Mouse (Mus musculus) ovary, postnatal 36 days (tissue): ENCODE measurements at regions not wholly inside any gene's neighbourhood (a gene's known extent, or its start where the extent isn't known, plus 50 kb on each side); places are given as distances from the start of the nearest gene placed in this dataset.

Source experiments
- DNase-seq: peaks from one replicate; pipeline ENCODE4 v3.0.0; 2022; ENCODE audit warnings: low spot score, mixed read lengths

DNA sequence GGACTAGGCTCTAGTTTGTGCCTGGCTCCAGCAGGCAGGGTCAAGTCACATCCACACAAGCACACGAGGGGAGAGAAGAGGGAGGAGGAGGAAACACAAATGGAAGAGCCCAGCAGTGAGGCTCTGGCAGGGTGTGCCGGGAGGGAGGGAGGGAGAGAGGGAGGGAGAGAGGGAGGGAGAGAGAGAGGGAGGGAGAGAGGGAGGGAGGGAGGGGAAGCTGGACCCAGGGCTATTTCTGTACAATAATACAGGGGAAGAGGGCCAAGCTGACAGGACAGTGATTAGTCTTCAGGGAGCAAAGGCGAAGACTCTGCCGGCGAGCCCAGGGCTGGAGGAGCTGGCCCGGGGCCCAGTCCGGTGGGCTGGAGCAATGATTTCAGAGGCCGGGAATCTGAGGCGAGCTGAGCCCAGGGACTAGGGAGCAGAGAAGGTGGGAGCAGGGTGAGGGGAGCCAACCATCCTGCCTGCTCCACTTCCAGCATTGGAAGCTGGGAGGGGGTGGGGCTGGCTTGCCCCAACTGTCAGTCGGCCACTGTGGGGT is 155.6 kb downstream of the Efnb1 start:
- DNase-seq: peak; percentile 42

DNA sequence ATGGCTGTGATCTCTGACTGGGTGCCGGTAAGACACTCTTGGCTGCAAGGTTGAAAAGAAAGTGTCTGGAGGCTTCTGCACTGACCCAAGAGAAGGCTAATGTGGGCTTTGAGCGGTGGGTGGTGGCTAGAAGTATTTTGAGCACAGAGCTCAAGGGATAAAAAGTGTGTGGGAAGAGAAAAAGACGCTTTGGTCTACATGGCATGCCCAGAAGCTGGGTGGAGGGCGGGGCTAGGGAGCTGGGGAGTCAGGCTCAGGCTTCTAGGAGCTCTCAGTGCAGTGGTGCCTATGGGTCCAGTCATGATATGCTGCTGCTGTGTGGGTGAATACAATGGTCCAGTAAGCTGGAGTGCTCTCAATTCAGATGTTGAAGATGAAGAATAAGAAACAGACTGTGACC is 152.1 kb downstream of the Efnb1 start:
- no peak for DNase-seq

GRCm38 (mm10) chrX:99286876-99287275 is 150.9 kb downstream of the Efnb1 start:
- DNase-seq: no peak

DNA sequence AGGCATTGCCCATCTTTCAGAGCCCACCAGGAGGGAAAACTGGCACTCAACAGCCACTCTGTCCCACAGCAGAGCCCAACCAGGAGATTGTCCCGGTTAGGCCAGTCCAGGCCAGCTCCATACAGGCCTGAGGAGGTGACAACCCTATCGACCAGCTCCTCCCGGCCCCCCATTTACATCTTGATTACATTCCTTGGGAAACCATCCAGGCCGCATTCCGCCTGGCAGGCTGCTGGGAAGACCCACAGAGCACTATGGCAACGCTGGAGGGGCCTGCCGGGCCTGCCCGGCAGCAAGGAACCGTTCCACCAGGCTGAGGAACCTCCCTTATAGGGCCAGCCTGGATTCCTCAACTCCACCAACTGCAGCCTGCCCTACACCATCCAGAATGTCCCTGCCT is 149.7 kb downstream of the Efnb1 start:
- peak; percentile 61 for DNase-seq

DNA sequence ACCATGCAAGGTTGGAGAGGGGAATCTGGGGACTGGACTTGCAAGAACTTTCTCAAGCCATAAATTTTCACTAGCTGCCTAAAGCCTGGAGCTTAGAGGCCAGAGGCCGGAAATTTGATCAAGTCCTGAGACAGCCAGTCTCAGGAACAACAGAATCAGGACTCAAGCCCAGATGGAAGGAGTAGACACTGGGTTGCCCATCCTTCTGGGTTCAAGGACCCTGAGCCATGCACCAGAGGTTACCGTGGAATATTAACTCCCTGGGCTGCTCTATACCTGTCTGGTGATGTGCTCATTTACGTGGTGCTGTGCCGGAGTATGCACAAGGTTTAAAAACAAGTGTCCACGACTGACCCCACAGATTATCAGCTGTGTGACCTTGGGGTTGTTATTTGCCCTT is 145.1 kb downstream of the Efnb1 start:
- DNase-seq: no peak

GRCm38 (mm10) chrX:99280543-99280942 is 144.6 kb downstream of the Efnb1 start:
- no peak for DNase-seq

DNA sequence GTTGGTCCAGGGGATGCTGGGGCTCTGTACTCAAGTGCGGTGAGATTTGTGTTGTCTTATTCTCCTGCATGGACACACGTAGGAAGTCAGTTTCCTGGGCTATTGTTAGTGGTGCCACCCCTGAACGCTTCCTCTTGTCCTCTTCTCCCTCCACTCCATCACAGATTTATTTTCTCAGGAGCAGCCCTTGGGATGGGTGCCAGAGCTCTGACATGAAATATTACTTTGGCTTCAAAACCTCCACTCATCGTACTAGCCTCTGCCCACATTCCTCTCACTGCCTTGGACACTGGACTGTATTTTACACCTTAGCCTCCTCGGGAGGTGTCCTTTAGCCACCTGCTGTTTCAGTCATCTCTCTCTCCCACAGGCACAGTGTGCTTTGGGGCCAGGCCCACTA is 139.6 kb downstream of the Efnb1 start:
- no peak for DNase-seq

- DNase-seq: no peak
Measured at GRCm38 (mm10) chrX:99271908-99272307, 136.0 kb downstream of the Efnb1 start.

GRCm38 (mm10) chrX:99249038-99249607 is 113.2 kb downstream of the Efnb1 start:
- DNase-seq: no peak

GRCm38 (mm10) chrX:99248181-99248580 is 112.3 kb downstream of the Efnb1 start:
- DNase-seq: no peak

DNA sequence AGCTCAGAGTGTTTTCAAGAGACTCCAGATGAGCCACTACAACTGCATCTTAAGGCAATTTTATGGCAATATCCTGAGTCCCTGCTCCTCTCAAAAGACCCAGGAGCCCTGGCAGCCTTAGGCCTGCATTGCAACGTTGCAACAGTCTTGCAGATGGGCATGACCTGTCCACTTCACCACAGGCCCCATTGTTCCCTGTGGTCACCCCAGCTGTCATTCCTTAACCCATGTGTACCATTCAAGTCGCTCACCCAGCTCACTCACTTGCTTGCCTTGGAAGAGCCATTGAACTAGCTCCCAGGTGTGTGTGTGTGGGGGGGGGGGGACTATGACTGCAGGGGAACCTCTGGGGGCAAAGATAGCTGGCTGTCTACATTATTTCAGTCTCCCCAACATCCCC is 110.8 kb downstream of the Efnb1 start:
- no peak for DNase-seq

GRCm38 (mm10) chrX:99246051-99246450 is 110.1 kb downstream of the Efnb1 start:
- no peak for DNase-seq

DNA sequence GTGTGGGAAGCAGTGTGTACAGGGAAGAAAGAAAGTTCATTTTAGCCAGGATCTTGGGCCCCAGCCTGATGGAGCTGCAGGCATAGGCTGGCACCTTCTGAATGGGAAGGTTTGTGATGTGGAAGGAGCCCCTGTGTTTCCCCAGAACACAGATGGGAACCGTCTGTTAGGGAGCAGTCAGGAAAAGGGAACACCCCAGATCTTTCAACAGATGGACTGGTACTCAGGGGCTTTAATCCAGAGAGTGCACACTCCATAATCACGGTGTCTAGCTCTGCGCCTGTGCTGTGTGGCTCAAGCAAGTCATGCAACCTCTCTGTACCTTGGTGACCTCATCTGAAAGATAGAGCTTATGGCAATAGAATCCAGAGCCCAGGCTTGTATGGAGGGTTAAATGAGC is 109.6 kb downstream of the Efnb1 start:
- no peak for DNase-seq

- no peak for DNase-seq
Measured at GRCm38 (mm10) chrX:99243251-99243650, 107.3 kb downstream of the Efnb1 start.

DNA sequence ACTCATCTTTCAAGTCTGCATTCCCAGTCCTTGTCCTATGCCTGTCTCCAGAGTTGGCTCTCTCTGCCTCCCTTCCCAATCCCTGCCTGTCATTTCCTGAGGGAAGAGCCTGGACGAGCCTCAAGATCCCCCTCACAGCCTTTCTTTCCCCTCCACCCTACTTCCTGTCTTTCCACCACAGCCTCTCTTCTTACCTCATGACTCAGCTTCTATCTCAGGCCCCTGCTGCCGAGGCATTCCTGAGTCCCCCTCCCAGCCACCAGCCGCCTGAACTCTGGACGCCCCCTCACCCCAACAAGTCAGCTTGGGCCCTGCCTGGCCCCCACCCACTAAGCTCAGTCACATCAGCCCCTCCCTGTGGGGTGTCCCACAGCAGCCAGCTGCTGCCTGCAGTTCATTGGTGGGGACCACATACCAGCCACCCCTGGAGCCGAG is 105.8 kb downstream of the Efnb1 start:
- no peak for DNase-seq

DNA sequence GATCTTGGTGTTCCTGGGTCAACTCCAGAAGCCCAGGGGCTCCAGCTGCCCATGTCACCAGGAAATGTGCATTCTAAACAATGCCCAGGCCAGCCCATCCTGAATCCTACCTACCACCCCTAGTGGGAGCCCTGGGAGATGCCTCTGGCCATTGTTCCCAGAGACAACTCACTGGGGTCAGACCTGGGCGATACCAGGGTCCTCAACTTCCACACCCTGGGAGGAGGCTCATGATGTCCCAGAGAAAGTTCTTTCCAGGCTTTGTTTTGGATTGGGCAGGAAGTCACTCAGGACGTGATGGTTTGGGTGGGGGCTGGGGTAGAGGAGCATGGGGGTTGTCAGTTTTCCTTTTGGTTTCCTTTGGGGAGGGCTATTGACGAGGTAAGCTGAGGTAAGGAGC is 97.1 kb downstream of the Efnb1 start:
- DNase-seq: no peak

DNA sequence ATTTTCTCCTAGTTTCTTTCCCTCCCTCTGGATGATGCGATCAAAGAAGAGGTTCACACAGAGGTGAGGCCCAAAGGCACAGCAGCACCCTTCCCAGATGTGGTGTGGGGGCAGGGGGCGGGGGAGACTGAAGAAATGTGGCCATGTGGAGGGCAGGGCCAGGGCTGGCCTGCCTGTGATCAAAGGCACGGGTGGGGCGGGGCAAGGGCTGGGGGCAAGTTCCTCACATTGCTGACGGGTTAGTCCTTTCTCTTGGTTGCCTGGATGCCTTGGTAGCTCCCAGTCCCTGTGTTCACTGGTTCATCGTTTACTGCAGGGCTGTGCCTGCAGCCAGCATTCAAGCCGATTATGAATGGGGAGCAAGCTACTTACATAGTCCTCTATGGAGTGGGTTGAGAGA is 96.4 kb downstream of the Efnb1 start:
- peak; percentile 1 for DNase-seq

DNA sequence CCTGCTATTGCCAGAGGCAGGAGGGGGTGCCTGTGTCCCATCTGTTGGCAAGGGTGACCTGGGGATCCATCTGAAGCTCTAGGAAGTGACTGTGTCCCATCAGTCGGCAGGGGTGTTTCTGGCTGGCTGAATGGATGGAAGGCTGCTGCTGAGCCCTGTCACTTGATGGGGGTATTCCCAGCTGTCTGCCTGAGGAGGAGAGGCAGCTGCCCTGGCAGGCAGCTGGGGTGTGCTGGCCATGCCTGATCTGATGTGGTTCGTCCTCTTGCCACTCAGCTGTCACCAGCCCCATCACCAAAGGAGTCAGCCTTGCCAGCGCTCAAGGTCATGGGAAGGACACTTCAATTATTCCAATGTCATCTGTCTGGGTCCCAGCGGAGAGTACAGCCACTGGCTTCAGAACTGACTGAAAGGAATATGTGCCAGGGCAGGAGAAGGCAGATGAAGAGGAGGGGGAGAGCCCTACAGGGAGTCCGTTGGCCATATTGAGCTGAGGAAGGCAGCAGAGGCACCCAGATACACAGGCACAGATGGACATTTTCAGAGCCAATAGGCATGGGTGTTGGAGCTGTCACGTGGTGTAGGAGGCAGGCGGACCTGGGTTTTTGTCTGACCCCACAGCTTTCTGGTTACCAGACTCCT is 89.3 kb downstream of the Efnb1 start:
- DNase-seq: no peak

- no peak for DNase-seq
Measured at GRCm38 (mm10) chrX:99222017-99222416, 86.1 kb downstream of the Efnb1 start.

GRCm38 (mm10) chrX:99220674-99221455 is 84.9 kb downstream of the Efnb1 start:
- DNase-seq: no peak

- DNase-seq: no peak
Measured at GRCm38 (mm10) chrX:99218213-99218612, 82.3 kb downstream of the Efnb1 start.

DNA sequence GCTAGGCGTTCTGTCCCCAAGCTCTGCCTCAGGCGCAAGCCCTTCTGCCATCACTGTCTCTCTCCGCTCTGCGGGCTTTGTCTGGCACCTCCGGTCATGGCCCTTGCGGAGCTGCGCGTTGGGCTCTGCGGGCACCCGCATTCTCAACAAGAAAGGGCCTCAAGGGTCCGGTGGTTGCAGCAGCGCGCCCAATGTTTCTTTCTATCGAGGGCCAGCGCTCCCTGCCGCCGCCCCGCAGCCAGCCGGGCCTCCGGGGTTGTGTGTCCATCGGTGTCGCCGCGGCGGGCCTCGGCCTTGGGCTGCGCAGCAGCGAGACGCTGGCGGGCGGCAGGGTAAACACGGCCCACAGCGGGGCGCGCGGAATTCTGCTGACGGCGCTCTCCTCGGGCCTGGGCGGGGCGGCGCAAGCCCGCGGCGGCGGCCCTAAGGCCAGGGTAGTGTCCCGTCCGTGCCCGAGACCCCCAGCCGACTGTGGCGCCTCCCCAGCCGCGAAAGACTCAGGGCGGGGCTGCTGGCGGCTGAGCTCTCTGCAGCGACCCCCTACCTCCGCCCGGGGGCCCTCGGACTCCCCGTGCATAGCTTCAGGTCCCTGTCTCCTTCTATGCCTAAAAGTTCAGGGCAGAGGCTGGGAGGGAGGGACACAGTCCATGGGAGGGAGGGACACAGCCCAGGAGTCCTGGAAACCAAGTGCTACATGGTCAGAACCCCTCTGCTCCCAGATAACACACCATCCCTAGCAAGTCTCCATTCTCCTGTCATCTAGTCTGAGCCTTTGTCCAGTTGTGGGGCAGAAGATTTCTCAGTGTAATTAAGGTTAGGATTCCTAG is 80.9 kb downstream of the Efnb1 start:
- peak; percentile 70 for DNase-seq
